Mouse (Mus musculus): Measurements from ENCODE around the gene Adarb2. TPM values are rescaled to one million over a fixed set of nuclear protein-coding genes. Genes with fewer than 3 reads are reported as not detected.
"Not testable (repeated sequence)": the region's sequence is repeated elsewhere in the genome, so short reads cannot be mapped to it uniquely, and the experiment has no call there.

The Adarb2 gene
- polyA plus RNA-seq, 1 experiment from 2014 or later: 0.07 TPM

- H3K27ac ChIP-seq (replicated peaks): no peak overlapping the region
- no peaks in the 10 kb centered on the region for H3K9me3 ChIP-seq (replicated peaks)
- 65% methylated on average over 15 of the region's 15 CpGs for WGBS (ENCODE audit: insufficient replicate concordance)
- H3K36me3 ChIP-seq (replicated peaks): no peaks in the 10 kb centered on the region
- no peaks in the 10 kb centered on the region for H3K27me3 ChIP-seq
- H3K9ac ChIP-seq: no peak overlapping the region
- no peaks in the 10 kb centered on the region for H3K4me1 ChIP-seq (replicated peaks)
- no peak overlapping the region for H3K4me2 ChIP-seq
- no peak overlapping the region for H3K4me3 ChIP-seq (replicated peaks)
- no peak for ATAC-seq (ENCODE audit: insufficient read depth)
Measured at GRCm38 (mm10) chr13:8567111-8568026, 364.7 kb downstream of the Adarb2 start.

DNA sequence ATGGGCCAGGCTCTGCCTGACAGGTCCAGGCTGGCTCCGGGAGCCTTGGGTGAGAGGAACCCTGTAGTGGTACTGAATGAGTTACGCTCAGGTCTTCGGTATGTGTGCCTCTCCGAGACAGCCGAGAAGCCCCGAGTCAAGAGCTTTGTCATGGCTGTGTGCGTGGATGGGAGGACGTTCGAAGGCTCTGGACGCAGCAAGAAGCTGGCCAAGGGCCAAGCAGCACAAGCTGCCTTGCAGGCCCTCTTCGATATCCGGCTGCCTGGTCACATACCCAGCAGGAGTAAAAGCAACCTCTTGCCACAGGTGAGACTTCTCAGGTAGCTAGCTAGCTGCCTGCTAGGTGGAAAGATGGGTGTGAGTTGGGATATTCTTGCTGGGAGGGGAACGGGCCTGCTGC is 367.6 kb downstream of the Adarb2 start:
- Histone ChIP-seq H3K36me3 (replicated peaks) (no peaks in the 10 kb centered on the region), H3K9me3 (replicated peaks) (no peaks in the 10 kb centered on the region), H3K4me1 (replicated peaks) (no peaks in the 10 kb centered on the region), H3K4me3 (replicated peaks) (no peak overlapping the region), H3K4me2 (no peak overlapping the region), H3K27me3 (no peaks in the 10 kb centered on the region), H3K9ac (no peak overlapping the region), H3K27ac (replicated peaks) (no peak overlapping the region)
- ATAC-seq (ENCODE audit: insufficient read depth): no peak
- WGBS (ENCODE audit: insufficient replicate concordance): 74% methylated on average over 13 of the region's 13 CpGs

DNA sequence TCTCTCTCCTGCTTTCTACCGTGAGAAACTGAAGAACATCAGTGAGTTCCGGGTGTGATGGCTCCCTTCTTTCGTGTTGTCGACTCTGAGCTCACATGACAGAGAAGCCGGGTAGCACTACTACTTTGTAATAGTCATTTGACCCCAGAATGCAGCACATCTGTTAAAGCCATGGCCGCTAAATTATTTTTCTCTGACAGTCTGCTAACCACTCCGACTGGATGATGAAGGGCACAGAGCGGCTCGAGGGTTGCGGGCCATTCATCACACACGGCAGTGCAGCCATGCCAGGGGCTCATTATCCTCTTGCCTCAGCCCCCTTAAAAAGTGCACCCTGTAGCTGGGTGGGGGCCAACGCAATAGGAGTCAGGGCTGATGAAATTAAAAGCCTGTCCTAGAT is 371.2 kb downstream of the Adarb2 start:
- no peaks in the 10 kb centered on the region for H3K4me1 ChIP-seq (replicated peaks)
- ATAC-seq (ENCODE audit: insufficient read depth): no peak
- WGBS (ENCODE audit: insufficient replicate concordance): 75% methylated on average over 12 of the region's 12 CpGs
- H3K4me2 ChIP-seq: no peak overlapping the region
- no peak overlapping the region for H3K9ac ChIP-seq
- H3K4me3 ChIP-seq (replicated peaks): no peak overlapping the region
- no peaks in the 10 kb centered on the region for H3K9me3 ChIP-seq (replicated peaks)
- no peaks in the 10 kb centered on the region for H3K27me3 ChIP-seq
- no peak overlapping the region for H3K27ac ChIP-seq (replicated peaks)
- no peaks in the 10 kb centered on the region for H3K36me3 ChIP-seq (replicated peaks)

DNA sequence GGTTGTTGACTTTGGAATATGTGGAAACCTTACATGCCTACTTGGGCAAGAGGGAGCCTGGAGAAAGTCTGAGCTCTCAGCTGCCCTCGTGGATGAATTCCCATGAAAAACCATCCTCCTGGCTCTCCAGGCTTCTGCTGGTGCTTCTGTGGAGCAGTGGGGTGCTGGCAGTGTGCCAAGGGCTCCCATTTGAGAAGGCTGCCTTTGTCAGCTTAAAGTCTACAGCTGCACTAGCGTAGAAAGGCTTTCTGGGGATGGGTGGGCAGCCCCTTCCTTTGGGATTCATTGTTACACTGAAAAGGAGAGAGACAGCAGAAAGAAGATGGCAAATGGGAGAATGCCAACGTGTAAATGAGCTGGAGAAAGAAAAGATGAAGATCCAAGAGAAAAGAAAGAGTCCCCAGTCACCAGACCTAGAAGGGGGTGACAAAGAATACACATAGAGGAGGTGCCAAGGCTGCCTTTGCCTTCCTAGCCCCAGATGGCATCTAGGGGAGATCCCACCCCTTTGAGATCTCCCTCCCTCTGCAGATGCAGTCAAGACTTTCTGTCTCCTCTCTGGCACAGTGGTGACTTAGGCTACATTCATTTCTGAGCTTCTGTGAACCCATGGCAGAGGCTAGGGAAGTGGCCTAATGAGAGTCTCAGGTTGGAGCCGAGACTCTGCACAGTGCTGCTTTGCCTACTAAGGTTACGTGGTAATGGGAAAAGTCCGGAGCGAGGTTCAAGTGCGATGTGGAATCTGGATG is 381.8 kb downstream of the Adarb2 start:
- WGBS (ENCODE audit: insufficient replicate concordance): 58% methylated on average over 8 of the region's 8 CpGs
- no peak overlapping the region for H3K9ac ChIP-seq
- no peaks in the 10 kb centered on the region for H3K9me3 ChIP-seq (replicated peaks)
- no peaks in the 10 kb centered on the region for H3K4me1 ChIP-seq (replicated peaks)
- H3K27me3 ChIP-seq: no peaks in the 10 kb centered on the region
- no peak for ATAC-seq (ENCODE audit: insufficient read depth)
- H3K27ac ChIP-seq (replicated peaks): no peak overlapping the region
- H3K36me3 ChIP-seq (replicated peaks): no peaks in the 10 kb centered on the region
- H3K4me2 ChIP-seq: no peak overlapping the region
- no peak overlapping the region for H3K4me3 ChIP-seq (replicated peaks)

GRCm38 (mm10) chr13:8587447-8587846 is 384.8 kb downstream of the Adarb2 start:
- 69% methylated on average over 7 of the region's 7 CpGs for WGBS (ENCODE audit: insufficient replicate concordance)
- Histone ChIP-seq H3K27ac (replicated peaks) (no peak overlapping the region), H3K36me3 (replicated peaks) (no peaks in the 10 kb centered on the region), H3K4me3 (replicated peaks) (no peak overlapping the region), H3K27me3 (no peaks in the 10 kb centered on the region), H3K4me2 (no peak overlapping the region), H3K9me3 (replicated peaks) (no peaks in the 10 kb centered on the region), H3K4me1 (replicated peaks) (no peaks in the 10 kb centered on the region), H3K9ac (no peak overlapping the region)
- no peak for ATAC-seq (ENCODE audit: insufficient read depth)

GRCm38 (mm10) chr13:8590460-8590859 is 387.8 kb downstream of the Adarb2 start:
- Histone ChIP-seq H3K9me3 (replicated peaks) (no peaks in the 10 kb centered on the region), H3K4me3 (replicated peaks) (no peak overlapping the region), H3K4me1 (replicated peaks) (no peaks in the 10 kb centered on the region), H3K36me3 (replicated peaks) (no peaks in the 10 kb centered on the region), H3K27me3 (no peaks in the 10 kb centered on the region), H3K27ac (replicated peaks) (no peak overlapping the region), H3K4me2 (no peak overlapping the region), H3K9ac (no peak overlapping the region)
- ATAC-seq (ENCODE audit: insufficient read depth): no peak
- 56% methylated on average over 3 of the region's 3 CpGs for WGBS (ENCODE audit: insufficient replicate concordance)

GRCm38 (mm10) chr13:8596977-8597646 is 394.4 kb downstream of the Adarb2 start:
- WGBS (ENCODE audit: insufficient replicate concordance): 44% methylated on average over 4 of the region's 4 CpGs
- ATAC-seq (ENCODE audit: insufficient read depth): no peak
- Histone ChIP-seq H3K27ac (replicated peaks) (no peak overlapping the region), H3K4me3 (replicated peaks) (no peak overlapping the region), H3K9ac (no peak overlapping the region), H3K36me3 (replicated peaks) (no peaks in the 10 kb centered on the region), H3K9me3 (replicated peaks) (no peaks in the 10 kb centered on the region), H3K4me1 (replicated peaks) (no peaks in the 10 kb centered on the region), H3K4me2 (no peak overlapping the region), H3K27me3 (no peaks in the 10 kb centered on the region)

- H3K27ac ChIP-seq (replicated peaks): no peak overlapping the region
- H3K4me1 ChIP-seq (replicated peaks): no peaks in the 10 kb centered on the region
- no peaks in the 10 kb centered on the region for H3K9me3 ChIP-seq (replicated peaks)
- no peak for ATAC-seq (ENCODE audit: insufficient read depth)
- WGBS (ENCODE audit: insufficient replicate concordance): 66% methylated on average over 6 of the region's 6 CpGs
- H3K4me3 ChIP-seq (replicated peaks): no peak overlapping the region
- no peaks in the 10 kb centered on the region for H3K36me3 ChIP-seq (replicated peaks)
- H3K9ac ChIP-seq: no peak overlapping the region
- H3K27me3 ChIP-seq: no peaks in the 10 kb centered on the region
- no peak overlapping the region for H3K4me2 ChIP-seq
Measured at GRCm38 (mm10) chr13:8597647-8598017, 395.0 kb downstream of the Adarb2 start.

GRCm38 (mm10) chr13:8605645-8606044 is 403.0 kb downstream of the Adarb2 start:
- Histone ChIP-seq H3K4me3 (replicated peaks) (no peak overlapping the region), H3K36me3 (replicated peaks) (no peaks in the 10 kb centered on the region), H3K27ac (replicated peaks) (no peak overlapping the region), H3K9me3 (replicated peaks) (no peaks in the 10 kb centered on the region), H3K27me3 (no peaks in the 10 kb centered on the region), H3K4me2 (no peak overlapping the region), H3K9ac (no peak overlapping the region), H3K4me1 (replicated peaks) (no peaks in the 10 kb centered on the region)
- ATAC-seq (ENCODE audit: insufficient read depth): no peak
- 21% methylated on average over 2 of the region's 2 CpGs for WGBS (ENCODE audit: insufficient replicate concordance)

DNA sequence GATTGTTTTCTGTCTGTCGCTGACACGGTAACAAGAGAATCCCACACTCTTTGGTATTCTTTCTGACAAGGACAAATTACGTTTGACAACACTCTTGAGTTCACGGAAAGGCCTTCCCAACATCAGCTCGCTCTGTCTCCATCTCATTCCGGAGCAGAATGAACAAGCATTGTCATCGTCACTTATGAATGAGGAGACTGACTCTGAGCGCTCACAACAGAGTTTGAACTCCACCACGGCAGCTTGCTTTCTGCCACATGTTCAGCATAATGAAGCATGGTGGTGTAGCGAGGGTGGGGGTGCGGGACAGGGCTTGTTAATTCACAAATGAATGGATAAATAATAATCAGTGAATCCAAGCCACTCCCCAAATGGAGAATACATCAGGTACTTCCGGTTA is 405.4 kb downstream of the Adarb2 start:
- no peaks in the 10 kb centered on the region for H3K9me3 ChIP-seq (replicated peaks)
- ATAC-seq (ENCODE audit: insufficient read depth): no peak
- 73% methylated on average over 12 of the region's 12 CpGs for WGBS (ENCODE audit: insufficient replicate concordance)

DNA sequence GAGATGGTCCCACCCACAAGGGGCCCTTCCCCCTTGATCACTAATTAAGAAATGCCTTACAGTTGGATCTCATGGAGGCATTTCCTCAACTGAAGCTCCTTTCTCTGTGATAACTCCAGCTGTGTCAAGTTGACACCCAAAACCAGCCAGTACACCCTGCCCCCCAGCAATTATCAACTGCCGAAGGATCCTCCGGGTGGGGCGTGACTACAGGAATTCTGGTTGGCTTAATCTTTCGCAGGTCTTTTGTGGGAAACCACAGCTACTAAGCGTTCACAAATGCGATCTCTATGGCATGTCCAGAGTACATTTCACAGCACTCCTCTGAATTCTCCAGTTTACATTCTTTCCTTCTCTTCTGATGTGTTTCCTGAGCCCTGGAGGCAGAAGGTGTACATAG is 406.3 kb downstream of the Adarb2 start:
- H3K4me3 ChIP-seq (replicated peaks); H3K27ac ChIP-seq (replicated peaks); H3K9me3 ChIP-seq (replicated peaks); ATAC-seq (ENCODE audit: insufficient read depth); H3K4me1 ChIP-seq (replicated peaks); H3K4me2 ChIP-seq; H3K36me3 ChIP-seq (replicated peaks); H3K27me3 ChIP-seq; H3K9ac ChIP-seq: not testable (repeated sequence)
- 22% methylated on average over 6 of the region's 6 CpGs for WGBS (ENCODE audit: insufficient replicate concordance)

More for the DNA sequence above, 405.4 kb downstream of the Adarb2 start:
- no peaks in the 10 kb centered on the region for H3K36me3 ChIP-seq (replicated peaks)
- no peak overlapping the region for H3K9ac ChIP-seq
- no peak overlapping the region for H3K27ac ChIP-seq (replicated peaks)
- H3K4me2 ChIP-seq: no peak overlapping the region
- H3K27me3 ChIP-seq: no peaks in the 10 kb centered on the region
- H3K4me3 ChIP-seq (replicated peaks): no peak overlapping the region
- no peaks in the 10 kb centered on the region for H3K4me1 ChIP-seq (replicated peaks)

Measured in liver, embryonic 15.5 days (tissue).